Mouse (Mus musculus): ENCODE measurements around the gene Slc43a1. TPM values are rescaled to one million over a fixed set of nuclear protein-coding genes. Genes with fewer than 3 reads are reported as not detected.

Gene Slc43a1
- polyA plus RNA-seq, 1 experiment from 2014 or later = 20.7 TPM

DNA sequence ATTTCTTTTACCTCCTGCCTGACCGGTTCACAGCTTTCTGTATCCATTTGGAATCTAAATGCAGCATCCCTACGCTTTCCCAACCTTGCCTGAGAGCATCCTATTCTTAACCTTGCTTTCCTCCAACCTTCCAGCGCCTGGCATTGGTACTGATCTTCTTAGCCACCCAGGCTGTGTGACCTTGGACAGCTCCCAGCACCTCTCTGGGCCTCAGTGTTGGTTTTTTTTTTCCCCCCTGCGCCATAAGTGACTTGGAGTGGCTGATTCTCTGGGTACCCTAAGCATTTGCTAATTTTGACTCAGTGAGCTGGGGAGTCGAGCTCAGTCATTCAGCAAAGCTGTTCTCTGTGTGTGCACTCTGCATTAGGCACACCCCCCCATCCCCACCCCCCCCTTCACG is 37.2 kb downstream of the Slc43a1 start:
- no peak overlapping the region for H3K9ac ChIP-seq
- no peak overlapping the region for H3K4me2 ChIP-seq
- peaks cover 11% of the 10 kb centered on the region for H3K4me1 ChIP-seq
- H3K9me3 ChIP-seq (replicated peaks) = no peaks in the 10 kb centered on the region
- H3K27ac ChIP-seq = no peak overlapping the region
- no peaks in the 10 kb centered on the region for H3K36me3 ChIP-seq
- WGBS = 52% methylated on average over 6 of the region's 6 CpGs
- no peak for ATAC-seq (replicated peaks; ENCODE audit: low FRiP score)
- peaks cover 67% of the 10 kb centered on the region for H3K27me3 ChIP-seq
- no peak overlapping the region for H3K4me3 ChIP-seq (replicated peaks)

DNA sequence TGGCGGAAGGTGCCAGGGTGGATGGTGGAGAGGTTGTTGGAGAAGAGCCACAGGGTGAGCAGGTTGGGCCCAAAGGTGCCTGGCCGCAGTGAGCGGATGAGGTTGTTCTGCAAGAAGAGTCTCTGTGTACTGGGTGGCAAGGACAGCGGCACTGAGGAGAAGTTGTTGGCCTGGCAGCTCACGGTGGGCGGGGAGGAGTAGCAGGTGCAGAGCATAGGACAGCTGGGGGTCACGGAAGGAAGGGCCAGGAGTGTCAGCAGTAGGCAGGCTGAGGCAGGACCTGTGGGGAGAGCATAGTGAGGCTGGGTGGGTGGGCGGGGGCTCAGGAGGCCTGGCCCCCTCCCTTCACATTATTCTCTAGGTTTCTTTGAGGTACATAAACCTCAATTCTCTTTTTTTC is 41.9 kb downstream of the Slc43a1 start:
- Histone ChIP-seq H3K4me1 (peaks cover 19% of the 10 kb centered on the region), H3K27ac (no peak overlapping the region), H3K9me3 (replicated peaks) (no peaks in the 10 kb centered on the region), H3K4me3 (replicated peaks) (no peak overlapping the region), H3K27me3 (peaks cover 66% of the 10 kb centered on the region), H3K9ac (no peak overlapping the region), H3K36me3 (no peaks in the 10 kb centered on the region), H3K4me2 (no peak overlapping the region)
- no peak for ATAC-seq (replicated peaks; ENCODE audit: low FRiP score)
- 81% methylated on average over 8 of the region's 8 CpGs for WGBS

DNA sequence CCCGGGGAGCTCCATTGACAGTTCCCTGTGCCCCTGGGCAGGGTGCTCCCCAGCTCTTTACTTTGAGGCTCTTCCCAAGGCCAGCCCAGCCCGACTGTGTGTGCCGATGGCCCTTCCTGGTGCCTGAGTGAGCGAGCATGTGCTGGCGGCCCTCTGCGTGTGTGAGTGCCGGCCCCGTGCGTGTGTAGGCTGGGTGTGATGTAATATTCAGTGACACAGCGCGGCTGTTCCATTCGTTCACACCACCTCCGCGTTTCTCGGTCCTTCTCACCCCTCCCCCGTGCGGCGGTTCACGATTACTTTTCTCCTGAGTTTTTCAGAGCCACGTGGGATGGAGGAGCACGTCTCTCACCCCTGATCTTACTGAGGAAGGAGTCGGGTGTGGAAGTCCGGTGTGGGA is 44.0 kb downstream of the Slc43a1 start:
- H3K4me3 ChIP-seq (replicated peaks) = peak overlapping the region; percentile 27
- no peak overlapping the region for H3K27ac ChIP-seq
- no peaks in the 10 kb centered on the region for H3K9me3 ChIP-seq (replicated peaks)
- H3K36me3 ChIP-seq = no peaks in the 10 kb centered on the region
- WGBS = 5% methylated on average over 23 of the region's 23 CpGs
- H3K27me3 ChIP-seq = peaks cover 72% of the 10 kb centered on the region
- 0 out of 2 replicates have a peak, but pooled peaks have one; percentile 8 for ATAC-seq (replicated peaks; ENCODE audit: low FRiP score)
- H3K9ac ChIP-seq = 0 out of 2 replicates have a peak overlapping the region, but pooled peaks have one; percentile 11
- H3K4me1 ChIP-seq = peaks cover 37% of the 10 kb centered on the region
- H3K4me2 ChIP-seq = peak overlapping the region; percentile 56

DNA sequence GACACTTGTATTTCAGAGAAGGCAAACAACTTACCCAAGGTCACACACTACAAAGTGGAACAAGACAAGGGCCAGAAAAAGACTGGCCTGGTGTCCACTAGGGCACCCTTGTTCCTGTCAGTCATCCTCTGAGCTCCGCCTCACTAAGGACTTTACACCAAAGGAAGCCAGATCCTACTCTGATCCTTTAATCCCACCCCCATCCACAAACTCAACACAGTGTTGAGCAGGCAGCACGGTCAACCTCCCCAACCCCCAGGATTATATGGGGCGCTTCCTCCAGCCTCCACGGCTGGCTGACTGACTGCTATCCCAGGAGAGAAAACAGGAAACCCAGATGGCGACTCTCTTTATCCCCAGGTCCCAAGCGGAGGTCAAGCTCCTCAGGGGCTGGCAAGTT is 44.4 kb downstream of the Slc43a1 start:
- WGBS = under 1% methylated on average over 6 of the region's 6 CpGs

DNA sequence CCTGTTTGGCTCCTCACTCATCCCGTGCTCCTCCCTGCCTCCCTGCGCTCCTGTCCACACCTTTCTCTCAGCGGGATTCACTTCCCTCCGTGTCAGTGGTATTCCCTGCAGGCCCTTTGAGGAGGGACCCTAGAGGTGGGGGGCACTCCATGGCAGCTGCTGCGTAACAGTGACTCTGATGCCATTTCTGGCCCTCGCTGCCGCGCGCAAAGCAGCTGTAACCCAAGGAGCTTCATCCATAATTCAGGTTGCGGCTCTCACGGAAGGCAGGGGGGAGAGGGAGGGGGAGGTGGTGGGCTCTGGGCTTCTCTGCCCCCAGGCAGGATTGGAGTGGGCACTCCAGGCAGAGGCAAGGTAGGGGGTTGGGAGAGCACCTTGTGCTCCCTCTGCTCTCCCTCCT is 44.9 kb downstream of the Slc43a1 start:
- Histone ChIP-seq H3K4me2 (peak overlapping the region; percentile 56), H3K4me1 (peaks cover 44% of the 10 kb centered on the region), H3K4me3 (replicated peaks) (peak overlapping the region; percentile 27), H3K9ac (no peak overlapping the region), H3K27ac (no peak overlapping the region), H3K9me3 (replicated peaks) (no peaks in the 10 kb centered on the region), H3K36me3 (no peaks in the 10 kb centered on the region), H3K27me3 (peaks cover 80% of the 10 kb centered on the region)
- 6% methylated on average over 11 of the region's 11 CpGs for WGBS
- no peak for ATAC-seq (replicated peaks; ENCODE audit: low FRiP score)

More for the DNA sequence above, 44.4 kb downstream of the Slc43a1 start:
- peak overlapping the region; percentile 56 for H3K4me2 ChIP-seq
- H3K9ac ChIP-seq = no peak overlapping the region
- H3K4me1 ChIP-seq = peaks cover 41% of the 10 kb centered on the region
- no peaks in the 10 kb centered on the region for H3K9me3 ChIP-seq (replicated peaks)
- peaks cover 77% of the 10 kb centered on the region for H3K27me3 ChIP-seq
- peak overlapping the region; percentile 27 for H3K4me3 ChIP-seq (replicated peaks)
- no peaks in the 10 kb centered on the region for H3K36me3 ChIP-seq
- H3K27ac ChIP-seq = no peak overlapping the region
- peak; percentile 16 for ATAC-seq (replicated peaks; ENCODE audit: low FRiP score)

DNA sequence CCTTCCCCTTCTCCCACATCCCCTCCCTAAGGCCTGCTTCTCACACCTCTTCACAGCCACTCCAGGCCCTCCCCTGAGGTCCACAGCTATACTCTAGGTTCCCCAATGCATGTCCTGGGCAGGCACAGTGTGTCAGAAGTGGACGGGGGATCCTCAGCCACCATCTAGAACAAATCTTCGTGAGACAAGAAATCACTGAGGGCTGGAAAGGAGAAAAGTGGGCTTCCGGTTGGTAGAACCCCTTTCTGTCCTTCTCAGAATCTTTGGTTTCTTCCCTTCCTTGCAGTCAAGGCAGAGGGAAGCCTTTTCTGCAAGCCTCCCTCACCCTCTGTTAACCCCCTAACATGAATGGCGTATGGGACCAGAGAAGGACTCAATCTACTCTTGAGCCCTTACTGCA is 45.3 kb downstream of the Slc43a1 start:
- Histone ChIP-seq H3K27me3 (peaks cover 84% of the 10 kb centered on the region), H3K9ac (no peak overlapping the region), H3K4me1 (peaks cover 47% of the 10 kb centered on the region), H3K4me2 (peak overlapping the region; percentile 56), H3K4me3 (replicated peaks) (no peak overlapping the region), H3K36me3 (no peaks in the 10 kb centered on the region), H3K27ac (no peak overlapping the region), H3K9me3 (replicated peaks) (no peaks in the 10 kb centered on the region)
- no peak for ATAC-seq (replicated peaks; ENCODE audit: low FRiP score)
- 66% methylated on average over 4 of the region's 4 CpGs for WGBS

DNA sequence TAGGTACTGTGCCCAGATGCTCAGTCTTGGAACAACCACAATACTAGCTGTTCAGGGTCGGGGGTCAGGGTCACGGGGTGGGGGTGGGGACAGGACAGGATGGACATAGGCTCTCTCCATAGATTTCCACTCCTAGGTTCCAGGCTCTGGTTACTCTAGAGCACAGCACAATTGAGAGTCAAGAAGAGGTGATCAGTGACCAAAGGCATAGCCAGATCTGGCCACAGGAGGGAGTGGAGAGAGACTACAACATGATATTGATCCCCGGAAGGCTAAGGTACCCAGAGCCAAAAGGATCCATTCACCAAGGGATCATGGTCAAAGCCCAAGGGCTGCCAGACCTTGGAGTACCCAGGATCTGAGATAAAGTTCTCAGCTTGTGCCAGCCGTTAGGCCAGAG is 46.0 kb downstream of the Slc43a1 start:
- no peak overlapping the region for H3K9ac ChIP-seq
- H3K9me3 ChIP-seq (replicated peaks) = no peaks in the 10 kb centered on the region
- H3K27me3 ChIP-seq = peaks cover 91% of the 10 kb centered on the region
- no peak overlapping the region for H3K4me3 ChIP-seq (replicated peaks)
- no peaks in the 10 kb centered on the region for H3K36me3 ChIP-seq
- ATAC-seq (replicated peaks; ENCODE audit: low FRiP score) = no peak
- H3K4me2 ChIP-seq = no peak overlapping the region
- 46% methylated on average over 4 of the region's 4 CpGs for WGBS
- H3K4me1 ChIP-seq = peaks cover 54% of the 10 kb centered on the region
- H3K27ac ChIP-seq = no peak overlapping the region

DNA sequence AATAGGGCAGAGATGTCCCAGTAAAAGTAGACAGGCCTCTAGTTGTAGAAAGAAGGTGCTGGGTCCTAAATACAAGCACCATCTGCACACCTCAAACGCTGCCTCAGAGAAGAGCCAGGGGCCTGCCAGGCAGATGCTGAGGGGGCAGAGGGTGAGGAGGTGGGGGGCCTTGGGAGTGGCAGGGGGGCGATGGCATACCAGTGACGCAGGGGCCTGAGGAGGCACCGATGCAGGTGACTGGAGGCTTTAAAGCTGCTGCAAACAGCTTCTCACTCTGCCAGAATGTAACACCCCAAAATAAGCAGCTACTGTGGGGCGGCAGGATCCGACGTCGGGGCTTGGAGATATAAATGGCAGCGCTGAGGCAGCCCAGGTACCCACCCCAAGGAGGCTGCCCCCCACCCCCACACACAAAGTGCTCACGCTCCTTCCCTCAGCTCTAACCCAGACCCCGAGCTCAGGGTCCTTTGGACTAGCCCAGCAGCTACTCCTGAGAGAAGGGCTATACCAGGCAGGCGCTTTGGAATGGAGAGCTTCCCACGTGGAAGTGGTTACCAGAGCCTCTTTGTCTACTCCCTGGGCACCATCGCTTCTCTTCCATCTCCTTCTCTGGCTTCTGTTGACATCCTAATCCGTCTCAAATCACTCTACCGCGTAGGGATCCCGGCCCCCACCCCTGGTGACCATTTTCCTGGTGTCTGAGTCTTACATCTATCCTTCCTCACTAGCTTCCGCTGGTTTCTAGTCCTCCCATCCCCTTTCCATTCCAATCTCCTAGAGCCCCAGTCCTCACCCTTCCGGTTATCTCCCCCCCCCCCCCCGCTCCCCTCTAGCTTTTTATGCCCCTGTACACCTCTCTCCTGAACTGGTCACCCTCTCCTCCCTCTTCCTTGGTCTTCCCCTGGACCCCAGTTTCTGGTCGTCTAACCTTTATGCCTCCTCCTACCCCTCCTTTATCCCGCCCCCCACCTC is 46.7 kb downstream of the Slc43a1 start:
- peak overlapping the region; percentile 92 for H3K4me2 ChIP-seq

DNA sequence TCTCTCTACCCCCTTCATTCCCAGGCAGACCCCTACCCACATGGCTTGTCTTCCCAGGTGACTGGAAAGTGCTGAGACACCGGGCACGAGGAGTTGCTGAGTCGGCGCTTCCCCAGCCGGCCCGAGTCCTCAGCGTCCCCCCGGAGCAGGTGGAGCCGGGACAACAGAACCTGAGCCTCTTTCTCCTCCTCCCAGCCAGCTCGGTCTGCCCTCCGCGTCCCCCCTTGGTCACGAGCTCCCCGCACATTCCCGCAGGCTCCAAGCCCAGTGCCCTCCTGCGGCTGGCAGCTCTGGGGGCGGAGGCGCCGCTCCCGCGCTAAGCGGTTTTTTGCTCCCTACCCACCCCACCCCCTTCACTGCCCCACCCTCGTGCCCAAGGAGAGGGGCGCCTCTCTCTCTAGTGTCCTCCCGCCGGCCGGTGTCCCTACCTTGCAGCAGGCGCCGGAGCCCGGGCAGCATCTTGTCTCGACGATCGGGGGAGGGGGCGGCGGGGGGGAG is 47.6 kb downstream of the Slc43a1 start, which contains the start of gene Rtn4rl2:
Gene Rtn4rl2 (minus strand): TSS at position 477 of the 498 bp plus-strand sequence.
- peaks cover 88% of the 10 kb centered on the region for H3K27me3 ChIP-seq
- no peak within 1 kb of the TSS for H3K27ac ChIP-seq
- peak within 1 kb of the TSS; percentile 64 for H3K4me3 ChIP-seq (replicated peaks)
- WGBS = under 1% methylated on average over 35 of the region's 35 CpGs
- H3K4me1 ChIP-seq = peaks cover 57% of the 10 kb centered on the region
- peak; percentile 5; the same call in 1 of the 2 replicates for ATAC-seq (replicated peaks; ENCODE audit: low FRiP score)
- peak within 1 kb of the TSS; percentile 43 for H3K9ac ChIP-seq
- peak within 1 kb of the TSS; percentile 92 for H3K4me2 ChIP-seq
- H3K9me3 ChIP-seq (replicated peaks) = no peaks in the 10 kb centered on the region
- H3K36me3 ChIP-seq = no peaks in the 10 kb centered on the region

More for the DNA sequence above, 46.7 kb downstream of the Slc43a1 start:
- H3K4me1 ChIP-seq = peaks cover 57% of the 10 kb centered on the region
- H3K4me3 ChIP-seq (replicated peaks) = peak overlapping the region; percentile 64
- peaks cover 91% of the 10 kb centered on the region for H3K27me3 ChIP-seq
- H3K36me3 ChIP-seq = no peaks in the 10 kb centered on the region
- 15% methylated on average over 21 of the region's 23 CpGs for WGBS
- ATAC-seq (replicated peaks; ENCODE audit: low FRiP score) = no peak
- no peak overlapping the region for H3K9ac ChIP-seq
- no peaks in the 10 kb centered on the region for H3K9me3 ChIP-seq (replicated peaks)
- no peak overlapping the region for H3K27ac ChIP-seq

DNA sequence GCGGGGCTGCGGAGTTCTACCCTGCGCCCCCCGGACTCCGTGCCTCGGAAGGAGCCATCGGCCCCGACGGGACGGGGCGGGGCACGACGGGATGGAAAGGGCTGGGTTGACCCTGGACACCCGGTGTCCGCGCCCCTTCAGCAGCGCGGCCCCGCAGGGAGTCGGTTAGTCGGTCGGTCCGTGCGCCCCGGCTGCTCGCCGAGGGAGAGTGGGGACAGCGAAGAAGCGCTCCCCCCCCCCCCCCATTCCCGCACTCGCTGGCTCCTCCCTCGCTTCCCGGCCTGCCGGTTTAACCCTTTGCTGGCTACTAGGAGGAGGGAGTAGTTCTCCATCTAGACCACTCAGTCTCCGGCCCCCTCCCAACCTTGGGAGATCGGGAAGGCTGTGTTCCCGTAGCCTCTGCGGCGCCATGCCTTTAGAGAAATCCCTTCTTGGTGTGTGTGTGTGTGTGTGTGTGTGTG is 48.2 kb downstream of the Slc43a1 start:
- H3K4me3 ChIP-seq (replicated peaks) = peak overlapping the region; percentile 64
- peak; percentile 13 for ATAC-seq (replicated peaks; ENCODE audit: low FRiP score)
- H3K9me3 ChIP-seq (replicated peaks) = no peaks in the 10 kb centered on the region
- H3K9ac ChIP-seq = peak overlapping the region; percentile 43
- H3K4me1 ChIP-seq = peaks cover 57% of the 10 kb centered on the region
- H3K36me3 ChIP-seq = no peaks in the 10 kb centered on the region
- H3K27me3 ChIP-seq = peaks cover 83% of the 10 kb centered on the region
- H3K4me2 ChIP-seq = peak overlapping the region; percentile 92
- 0% methylated on average over 34 of the region's 39 CpGs for WGBS
- no peak overlapping the region for H3K27ac ChIP-seq

DNA sequence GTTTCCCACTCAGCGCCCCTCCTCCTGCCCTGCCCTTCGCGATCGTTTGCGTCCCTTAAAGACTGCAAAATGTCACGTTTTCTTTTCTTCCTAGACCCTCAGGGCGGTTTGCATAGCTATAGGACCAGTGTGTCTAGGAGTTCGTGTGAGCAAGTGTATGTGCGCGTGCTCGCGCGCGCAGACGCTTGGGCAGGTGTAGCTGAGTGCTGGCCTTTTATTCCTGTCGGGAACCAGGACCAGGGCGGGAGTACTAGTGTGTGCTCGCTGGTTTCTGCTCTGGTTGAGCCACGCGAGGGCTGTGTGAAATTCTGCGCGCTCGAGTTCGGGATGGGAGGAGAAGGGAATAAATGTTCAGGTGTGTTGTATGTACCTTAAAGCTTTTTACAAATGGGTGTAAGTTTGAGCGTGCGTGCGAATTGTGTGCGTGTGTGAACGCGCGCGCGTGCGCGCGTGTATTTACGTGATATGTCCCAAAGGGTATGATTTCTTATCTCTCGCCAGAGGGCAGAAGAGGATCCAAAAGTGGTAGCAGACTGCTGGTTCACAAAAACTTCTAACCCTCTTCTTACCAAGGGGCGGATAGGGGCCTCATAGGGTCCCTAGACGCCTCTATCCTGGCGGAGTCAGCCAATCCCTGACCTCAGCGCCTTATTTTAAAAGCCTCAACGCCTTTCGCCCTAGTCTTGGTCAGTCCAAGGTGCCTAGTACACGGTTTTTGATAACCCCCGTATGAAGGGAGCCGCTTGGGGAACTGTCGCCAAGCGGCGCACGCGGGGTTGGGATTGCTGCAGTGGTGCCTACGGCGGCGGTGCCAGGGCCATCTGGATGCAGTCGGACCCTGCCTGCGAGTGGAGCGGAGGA is 49.0 kb downstream of the Slc43a1 start:
- Histone ChIP-seq H3K27ac (no peak overlapping the region), H3K27me3 (peaks cover 77% of the 10 kb centered on the region), H3K4me2 (peak overlapping the region; percentile 92), H3K4me3 (replicated peaks) (peak overlapping the region; percentile 64), H3K9me3 (replicated peaks) (no peaks in the 10 kb centered on the region), H3K4me1 (peaks cover 55% of the 10 kb centered on the region), H3K36me3 (no peaks in the 10 kb centered on the region), H3K9ac (peak overlapping the region; percentile 43; the same call in 1 of the 2 replicates)
- peak; percentile 33; the same call in 1 of the 2 replicates for ATAC-seq (replicated peaks; ENCODE audit: low FRiP score)
- WGBS = 1% methylated on average over 58 of the region's 58 CpGs
